Mouse (Mus musculus) c-Kit-negative CD71-positive TER-119-positive erythroid progenitor cells, embryonic 14.5 days (primary cell): ENCODE data around the gene Spry1.
"Not testable (repeated sequence)": the region's sequence is repeated elsewhere in the genome, so short reads cannot be mapped to it uniquely, and the experiment has no call there.

Experiments used
- DNase-seq: peaks from one replicate; pipeline ENCODE4 v3.0.0-alpha.2; 2013; ENCODE audit warnings: low read depth, low spot score

Spry1 gene

DNA sequence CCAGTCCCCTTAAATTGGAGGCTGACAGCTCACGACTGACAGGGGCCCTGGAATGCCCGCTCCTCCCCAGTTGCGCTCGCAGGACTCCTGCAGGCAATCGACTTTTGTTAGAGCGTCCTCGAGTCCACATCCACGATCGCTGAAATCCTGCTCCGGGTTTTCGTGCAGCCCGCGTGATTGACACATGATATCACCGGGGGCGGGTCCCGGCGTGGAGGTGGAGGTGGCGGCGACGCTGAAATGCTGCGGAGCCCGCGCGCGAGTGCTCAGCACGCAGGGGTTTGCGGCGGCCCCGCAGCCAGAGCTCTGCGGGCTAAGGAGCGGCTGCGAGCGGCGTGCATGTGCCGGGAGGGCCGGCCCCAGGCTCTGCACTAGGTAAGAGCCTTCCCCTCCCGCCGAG is at the start of gene Spry1:
TSS of gene Spry1 (plus strand) at position 258 of the 400 bp plus-strand sequence.
- peak; percentile 66 for DNase-seq

DNA sequence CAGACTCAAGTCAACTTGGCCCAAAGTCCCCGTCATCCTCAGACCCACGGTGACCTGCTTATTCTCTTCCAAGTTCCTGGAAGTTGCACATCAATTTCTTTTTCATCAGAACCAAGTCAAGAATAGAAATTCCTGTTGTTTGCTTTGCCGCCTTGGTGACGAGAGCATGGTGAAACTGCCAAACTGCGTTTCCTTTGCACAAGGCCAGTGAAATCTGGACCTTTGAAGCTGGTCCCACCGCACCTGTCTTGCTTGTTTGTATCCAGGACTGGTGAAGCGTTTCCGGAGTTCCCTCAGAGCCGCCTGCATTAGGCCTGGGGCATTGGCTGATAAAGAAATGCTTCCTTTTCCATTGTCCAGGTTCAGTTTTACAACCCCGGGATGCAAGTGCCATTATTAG is 44.0 kb upstream of the Spry1 start:
- DNase-seq, result no peak

DNA sequence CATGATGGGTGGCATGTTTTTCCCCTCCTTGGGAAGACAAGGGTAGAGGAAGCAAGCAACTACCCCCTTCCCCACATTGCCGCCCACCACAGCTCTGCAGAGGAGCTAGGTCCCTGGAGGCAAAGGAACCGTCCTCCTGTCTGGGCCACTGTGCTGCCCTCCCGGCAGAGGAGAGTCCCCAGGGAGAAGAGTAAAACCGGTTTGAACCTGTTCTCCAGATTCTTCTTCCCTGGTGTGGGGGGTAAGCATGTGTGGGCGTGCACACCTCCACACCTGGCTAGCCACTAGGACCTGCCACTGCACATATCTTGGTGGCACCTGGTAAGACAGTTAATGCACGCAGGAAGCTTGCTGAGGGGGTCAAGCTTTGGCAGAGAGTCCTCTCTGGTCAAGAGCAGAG is 43.2 kb upstream of the Spry1 start:
- no peak for DNase-seq

DNA sequence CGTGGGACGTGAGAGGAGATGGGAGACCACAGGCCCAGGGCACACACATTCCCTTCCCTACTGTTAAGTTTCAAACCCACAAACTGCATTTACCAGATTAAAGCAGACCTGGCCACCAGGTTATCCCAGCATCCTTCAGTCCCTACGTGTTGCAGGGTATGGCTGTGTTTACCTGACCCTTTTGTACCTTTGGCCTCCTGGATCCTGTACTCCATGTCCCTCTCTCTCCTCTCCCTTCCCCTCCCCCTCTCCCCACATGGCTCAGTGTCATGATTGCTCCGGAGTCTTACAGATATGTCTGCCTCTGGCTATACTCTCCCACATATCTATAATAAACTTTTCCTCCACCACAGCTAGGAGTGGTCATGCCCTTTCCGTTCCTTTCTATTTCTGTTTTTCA is 42.5 kb upstream of the Spry1 start:
- no peak for DNase-seq

DNA sequence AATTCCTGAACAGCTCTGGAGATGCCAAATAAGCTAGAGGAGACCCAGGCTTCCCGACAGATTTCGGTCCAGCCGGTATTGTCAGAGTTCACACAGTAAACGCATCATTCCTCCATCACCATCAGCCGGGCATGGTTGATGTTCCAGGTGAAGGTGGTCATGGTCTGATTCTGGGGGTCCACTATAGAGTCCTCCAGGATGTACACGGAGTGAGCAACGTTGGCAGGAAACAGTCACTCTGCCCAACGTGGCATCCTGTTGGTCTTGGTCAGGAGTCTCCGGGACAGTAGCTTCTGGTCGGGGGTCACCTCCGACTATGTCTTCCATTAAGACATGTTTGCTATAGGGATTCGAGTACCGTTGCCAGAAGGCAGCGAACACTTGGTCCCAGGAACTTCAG is 40.1 kb upstream of the Spry1 start:
- DNase-seq, result not testable (repeated sequence)

DNA sequence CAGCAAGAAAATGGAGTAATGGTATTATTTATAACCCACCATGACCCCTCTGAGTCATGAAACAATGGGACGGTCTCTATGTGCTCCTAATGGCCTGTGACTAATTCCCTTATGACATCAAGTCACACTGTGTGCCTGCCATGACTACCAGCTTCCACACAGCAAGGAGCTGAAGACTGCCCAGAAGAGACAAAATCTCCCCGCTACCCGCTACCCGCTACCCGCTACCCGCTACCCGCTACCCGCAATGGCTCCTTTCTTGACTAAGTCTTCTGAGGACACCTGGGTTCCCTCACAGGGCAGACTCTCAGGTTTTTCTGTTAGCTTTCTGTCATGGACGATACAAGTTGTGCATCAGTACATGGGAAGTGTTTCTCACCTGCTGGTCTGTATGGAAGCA is 37.4 kb upstream of the Spry1 start:
- DNase-seq, result no peak

DNA sequence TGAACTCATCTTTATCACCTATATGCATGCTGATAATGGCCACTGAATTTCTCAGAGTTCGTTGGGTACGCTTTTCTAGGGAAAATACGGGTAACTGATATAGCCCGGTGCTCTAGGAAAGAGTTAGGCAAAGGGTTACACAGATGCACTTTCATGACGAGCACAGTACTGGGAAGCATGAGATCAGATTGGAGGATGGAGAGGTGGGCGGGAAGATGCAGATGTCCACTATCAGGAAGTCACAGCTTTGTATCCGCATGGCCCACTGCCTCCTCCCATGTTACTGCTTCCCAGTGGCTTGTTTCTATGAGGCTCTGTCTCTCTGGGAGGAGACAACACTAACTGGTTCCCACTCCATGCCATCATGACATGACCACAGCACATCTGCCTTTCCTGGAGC is 36.9 kb upstream of the Spry1 start:
- no peak for DNase-seq

DNA sequence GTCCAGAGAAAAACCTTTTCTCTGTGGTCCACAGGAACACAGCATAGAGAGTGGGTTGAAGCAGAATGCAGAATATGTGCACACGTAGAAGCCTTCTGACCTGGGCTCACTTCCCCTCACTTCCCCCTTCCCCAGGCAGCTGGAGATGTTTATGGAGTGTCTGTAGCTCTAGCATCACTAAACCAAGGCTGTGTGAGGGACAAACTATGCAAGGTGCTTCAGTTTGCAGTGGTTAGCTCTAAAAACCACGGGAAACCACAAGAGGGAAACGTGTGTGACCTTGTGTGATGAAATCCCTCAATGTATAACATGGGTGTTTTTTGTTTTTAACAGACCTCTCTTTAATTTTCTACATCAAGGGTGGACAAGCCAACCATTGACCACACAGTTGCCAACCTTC is 36.2 kb upstream of the Spry1 start:
- no peak for DNase-seq

DNA sequence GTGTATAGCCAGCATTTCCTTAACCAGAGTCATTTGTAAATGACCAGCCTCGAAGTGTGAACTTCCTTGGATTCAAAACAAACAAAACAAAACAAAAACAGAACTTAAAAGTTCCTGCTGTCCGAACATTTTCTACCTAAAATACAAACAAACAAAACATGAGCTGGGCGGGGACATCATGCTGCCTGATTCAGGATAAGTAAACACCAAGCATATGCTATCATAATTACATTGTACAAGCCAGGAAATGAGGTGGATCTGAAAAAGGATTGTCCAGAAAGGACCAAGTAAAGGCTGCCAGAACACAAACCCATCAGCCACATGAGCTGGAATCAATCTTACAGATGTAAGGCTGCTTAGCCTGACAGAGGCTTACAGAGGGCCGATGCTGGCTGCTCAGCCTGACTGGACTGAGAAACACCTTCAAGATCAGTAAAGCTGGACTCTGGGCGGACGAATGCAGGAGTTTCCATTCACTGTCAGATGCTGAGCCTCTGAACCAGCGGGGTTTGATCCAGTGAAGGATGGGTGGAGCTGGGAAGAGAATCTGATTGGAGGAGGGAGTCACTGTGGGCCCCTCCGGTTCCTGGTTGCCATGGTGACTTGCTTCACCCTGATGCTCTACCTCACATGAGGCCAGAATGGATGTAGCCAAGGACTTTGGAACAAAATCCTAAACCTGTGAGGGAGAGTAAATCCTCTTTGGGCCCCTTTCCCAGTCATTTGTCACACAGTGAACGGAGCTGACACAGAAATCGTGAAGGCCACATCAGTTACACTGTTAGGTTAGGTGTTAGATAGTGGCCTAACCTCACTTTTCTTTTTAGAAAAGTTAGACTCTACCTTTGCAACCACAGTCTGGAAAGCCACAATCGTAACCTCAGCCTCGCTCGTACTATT is 34.5 kb upstream of the Spry1 start:
- no peak for DNase-seq

DNA sequence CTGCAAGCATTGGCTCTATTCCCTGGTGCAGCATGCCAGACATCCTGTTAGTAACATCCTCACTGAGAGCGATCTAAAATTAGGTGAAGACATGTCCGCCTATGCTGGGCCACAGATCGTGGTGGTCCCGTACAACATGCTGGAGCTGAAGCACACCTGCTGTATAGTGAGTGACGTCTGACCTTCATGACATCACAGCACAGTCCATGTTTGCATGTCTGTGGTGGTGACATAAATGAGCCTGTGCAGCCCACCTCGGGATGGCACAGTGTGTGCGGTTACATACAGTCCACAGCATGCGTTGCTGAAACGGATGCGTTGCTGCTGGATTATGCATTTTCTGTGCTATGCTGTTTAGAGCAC is 33.9 kb upstream of the Spry1 start:
- DNase-seq, result no peak

DNA sequence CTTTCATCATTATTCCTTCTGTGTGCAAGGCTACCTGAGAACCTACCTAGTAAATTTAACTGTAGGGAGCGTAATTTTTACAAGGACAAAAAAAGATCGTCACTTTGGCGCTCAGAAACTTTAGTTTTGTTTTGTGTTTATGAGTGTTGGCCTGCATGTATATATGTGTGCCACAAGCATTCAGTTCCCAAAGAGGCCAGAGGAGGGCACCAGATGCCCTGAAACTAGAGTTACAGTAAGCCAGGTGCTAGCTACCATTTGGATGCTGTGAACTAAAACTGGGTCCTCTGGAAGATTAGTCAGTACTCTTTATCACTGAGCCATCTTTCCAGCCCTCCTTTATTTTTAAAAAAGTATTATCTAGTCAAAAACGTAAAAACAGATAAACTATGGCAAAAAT is 30.8 kb upstream of the Spry1 start:
- DNase-seq, result no peak

DNA sequence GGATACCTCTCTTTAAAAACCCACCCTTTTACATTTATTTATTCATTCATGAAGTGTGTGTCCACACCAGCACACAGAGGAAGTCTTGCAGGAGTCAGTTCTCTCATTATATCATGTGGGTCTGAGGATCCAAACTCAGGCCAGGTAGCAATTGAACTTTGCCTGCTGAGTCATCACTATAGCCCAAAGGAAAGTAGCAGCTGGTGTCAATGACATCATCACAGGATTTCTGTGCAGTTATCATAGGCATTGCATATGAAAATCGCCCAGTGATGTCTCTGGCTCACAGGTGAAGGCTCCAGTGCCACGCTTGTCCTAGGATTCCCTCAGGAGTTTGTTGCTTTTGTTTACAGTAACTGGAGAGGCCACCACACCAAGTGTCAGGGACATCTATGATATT is 29.1 kb upstream of the Spry1 start:
- no peak for DNase-seq

DNA sequence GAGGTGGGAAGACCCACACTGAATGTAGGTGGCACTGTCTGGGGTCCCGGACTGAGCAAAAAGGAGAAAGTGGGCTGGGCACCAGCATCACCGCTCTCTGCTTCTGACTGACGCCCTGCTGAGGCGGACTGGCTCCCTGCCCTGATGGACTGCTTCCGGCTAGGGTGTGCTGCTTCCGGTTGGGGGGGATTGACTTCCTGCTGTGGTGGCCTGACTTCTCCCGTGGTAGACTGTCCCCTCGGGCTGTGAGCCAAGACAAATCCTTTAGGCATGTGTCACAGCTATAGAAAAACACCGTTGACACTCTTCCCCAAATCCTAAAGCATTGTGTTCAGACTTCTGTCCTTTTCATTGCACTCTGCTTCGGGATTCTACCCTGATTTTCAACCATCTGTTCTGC is 26.0 kb upstream of the Spry1 start:
- DNase-seq, result no peak

DNA sequence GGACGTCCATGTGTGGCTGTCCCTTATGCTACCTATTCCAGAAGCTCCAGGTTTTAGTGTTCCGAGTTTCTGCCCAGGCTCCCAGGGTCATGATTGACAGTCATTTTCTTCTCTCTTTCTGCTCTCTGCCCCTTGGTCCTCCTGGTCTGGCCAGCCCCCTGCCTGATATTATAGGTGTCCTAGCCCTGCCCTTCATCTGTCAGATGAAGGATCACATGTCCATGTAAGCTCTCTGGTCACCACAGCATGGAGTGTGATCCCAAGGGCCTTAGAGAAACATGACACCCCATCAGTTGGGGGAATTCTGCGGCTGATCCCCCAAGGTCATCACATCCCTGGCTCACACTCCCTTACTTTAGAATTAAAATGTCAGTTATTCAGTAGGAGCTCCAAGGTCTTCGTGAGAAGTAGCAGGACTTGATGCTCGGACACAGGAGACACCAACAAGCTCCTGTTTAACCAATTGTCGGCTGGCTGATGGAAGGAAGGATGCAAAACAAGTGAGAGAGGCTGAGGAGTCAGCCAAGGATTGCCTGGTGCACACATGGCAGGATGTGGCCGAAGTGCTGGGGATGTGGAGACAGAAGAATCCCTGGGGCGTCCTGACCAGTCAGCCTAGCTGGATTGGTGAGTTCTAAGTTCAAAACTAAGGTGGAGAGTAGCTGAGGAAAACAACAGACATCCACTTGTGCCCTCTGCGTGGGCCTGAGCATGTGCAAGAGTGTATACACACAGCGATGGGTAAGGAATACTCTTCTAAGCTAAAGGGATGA is 24.7 kb upstream of the Spry1 start:
- no peak for DNase-seq

DNA sequence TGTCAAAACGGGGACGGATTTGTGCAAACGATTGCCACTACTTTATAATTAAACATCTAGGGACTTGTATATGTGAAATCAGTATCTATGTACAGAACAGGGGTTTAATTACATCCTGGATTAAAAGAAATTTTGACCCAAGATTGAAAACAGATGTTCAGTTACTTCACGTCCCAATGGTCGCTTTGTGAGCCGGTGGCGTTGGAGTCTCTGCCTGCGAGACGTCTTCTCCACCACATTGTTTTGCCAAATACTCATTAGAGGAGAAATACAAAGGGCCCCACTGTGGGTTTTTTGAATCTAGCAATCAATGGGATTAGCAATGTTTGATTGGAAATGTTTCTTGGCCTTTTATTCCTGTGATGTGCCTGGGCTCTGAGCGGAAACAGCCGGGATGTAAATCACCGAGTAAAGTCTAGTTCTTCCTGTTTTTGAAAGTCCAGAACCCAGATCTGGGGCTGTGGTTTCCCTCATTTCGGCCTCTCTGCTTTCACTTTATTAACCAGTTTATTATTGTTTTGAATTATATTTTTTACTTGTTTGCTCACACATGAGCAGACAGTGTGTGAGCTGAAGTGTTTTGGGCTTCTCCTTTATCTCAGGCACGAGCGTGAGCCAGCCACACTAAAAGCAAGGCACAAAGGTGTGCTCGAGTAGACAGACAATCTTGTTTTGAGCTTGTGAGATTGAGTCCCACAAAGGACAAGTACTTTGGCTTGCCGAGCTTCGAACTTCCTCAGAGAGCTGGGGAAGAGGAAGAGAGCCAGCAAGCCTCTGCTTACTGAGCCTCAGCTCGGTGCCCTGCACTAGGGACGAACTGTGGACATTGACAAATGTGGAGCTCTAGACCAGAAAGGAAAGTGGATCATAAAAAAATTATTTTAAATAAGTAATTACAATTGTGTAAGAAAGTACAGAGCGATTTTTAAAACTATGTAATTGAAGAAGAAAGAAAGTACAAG is 22.9 kb upstream of the Spry1 start:
- DNase-seq, result no peak

DNA sequence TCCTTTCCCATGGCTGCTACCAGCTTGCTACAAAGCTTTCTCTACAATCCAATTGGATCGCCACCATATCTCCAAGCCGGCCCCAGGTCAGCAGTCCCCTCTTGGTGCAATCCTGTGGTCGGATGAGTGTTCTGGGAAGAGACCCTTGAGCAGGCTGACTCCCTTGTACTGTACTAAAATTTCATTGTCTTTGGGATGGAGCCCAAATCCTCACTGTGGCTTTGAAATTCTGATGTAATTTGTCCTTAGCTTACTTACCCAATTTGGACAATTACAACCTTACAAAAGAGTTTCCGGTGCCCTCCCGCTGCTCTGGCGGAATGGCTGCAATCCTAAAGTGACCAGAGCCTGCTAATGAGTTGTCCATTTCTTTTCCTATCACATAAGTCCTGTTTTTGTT is 7.5 kb upstream of the Spry1 start:
- no peak for DNase-seq

DNA sequence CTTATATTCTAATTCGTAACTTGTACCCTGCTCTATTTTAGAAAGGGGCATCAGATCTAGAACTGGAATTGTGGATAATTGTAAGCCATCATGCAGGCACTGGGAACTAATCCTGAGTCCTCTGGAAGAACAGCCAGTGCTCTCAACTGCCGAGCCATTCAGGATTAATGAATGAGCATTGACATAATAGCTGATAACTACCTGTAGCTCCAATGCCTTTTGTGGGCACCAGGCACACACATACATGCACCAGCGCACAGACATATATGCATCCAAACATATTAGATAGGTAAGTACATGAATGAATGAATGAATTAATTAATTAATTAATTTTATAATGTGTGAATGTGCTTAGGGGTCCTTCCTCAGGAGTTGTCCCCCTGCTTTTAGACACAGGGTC is 7.0 kb upstream of the Spry1 start:
- no peak for DNase-seq

DNA sequence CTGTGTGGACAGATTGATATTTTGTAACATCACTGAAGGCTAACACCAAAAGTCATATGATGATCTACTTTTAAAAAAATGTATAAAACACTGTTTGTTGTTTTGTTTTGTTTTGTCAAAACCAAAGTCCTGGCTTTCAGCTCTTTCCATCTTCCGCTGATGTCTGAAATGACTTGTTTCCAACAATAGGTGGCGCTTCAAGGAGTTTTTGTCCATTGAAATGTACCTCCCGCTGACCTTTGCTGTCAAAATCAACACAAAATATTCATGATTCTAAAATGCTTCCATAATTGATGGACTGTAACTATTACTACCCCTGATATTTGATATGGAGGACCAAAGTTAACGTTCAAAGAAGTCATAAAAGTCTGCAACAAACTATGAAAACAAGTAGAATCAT is 5.1 kb upstream of the Spry1 start:
- DNase-seq, result no peak

DNA sequence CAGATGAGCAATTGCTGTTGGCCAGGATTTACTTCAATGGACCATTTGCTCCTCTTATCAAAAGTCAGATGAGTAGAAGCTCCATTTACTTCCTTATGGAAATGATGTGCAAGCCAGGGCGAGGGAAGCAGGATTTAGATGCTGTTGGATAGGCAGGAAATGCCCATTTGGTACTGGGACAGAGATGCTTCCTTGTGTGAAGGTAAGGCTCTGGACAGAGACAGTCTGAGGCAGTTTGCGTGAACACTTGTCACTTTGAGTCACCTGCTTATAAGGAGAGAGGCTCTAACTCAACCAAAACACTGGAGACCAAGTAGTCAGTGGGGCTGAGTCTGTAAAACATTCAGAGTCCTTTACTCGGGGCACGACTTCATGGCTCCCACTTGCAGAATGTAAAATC is 2.8 kb upstream of the Spry1 start:
- DNase-seq, result no peak

DNA sequence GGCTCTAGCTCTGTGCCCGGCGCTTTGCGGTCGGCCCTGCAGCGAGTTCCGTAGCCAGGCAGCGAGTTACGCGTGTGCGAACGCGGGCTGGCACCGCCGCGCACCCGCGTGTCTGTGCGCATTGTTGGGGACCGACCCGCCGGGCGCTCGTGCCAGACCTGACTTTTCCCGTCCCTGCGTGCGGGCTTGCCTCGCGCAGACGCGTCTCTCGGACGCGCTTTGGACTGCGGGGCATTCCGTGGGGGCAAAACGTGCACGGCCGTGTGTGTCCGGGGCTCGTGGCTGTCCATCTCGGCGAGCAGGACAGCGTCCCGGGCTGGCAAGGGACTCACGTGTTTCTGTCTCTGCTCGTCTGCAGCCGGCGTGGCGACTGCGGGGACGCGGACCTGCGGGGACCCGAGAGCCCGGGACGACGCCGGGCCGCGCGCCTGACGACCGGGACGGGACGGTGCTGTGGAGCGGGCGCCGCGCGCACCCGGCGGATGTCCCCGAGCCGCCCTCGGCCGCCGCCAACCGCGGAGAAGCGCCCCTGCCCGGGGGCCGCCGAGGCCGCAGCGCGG is 495 bp downstream of the Spry1 start:
- no peak for DNase-seq

DNA sequence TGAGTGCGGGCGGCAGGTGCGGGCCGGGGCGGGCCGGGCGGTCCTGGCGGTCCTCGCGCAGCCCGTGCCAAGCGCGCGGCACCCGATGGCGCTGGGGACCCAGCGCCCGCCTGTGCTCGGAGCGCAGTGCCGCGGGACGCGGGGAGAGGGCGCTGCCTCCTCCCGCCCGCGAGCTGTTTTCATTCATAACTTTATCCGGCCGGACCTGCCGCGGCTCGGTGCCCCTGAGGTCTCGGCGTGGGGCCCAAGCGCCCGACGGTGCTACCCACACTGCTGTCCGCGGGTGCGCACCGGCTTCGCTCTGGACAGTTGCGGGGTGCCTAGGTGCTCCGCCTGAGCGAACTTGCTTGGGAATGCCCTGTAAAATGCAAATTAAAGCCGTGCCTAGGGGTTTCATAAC is 1.1 kb downstream of the Spry1 start:
- DNase-seq, result no peak
